Mouse (Mus musculus) testis, adult 2 months (tissue): ENCODE measurements around the gene Olfr1377. TPM values are rescaled to one million over a fixed set of nuclear protein-coding genes. Genes with fewer than 3 reads are reported as not detected.

Experiments
- H3K27ac ChIP-seq: fragments of 200-500 bp; 2 replicates; pipeline ENCODE4 v1.5.1; 2012; ENCODE audit warnings: low read depth, low read length; ENCODE audit not compliant: control insufficient read depth, insufficient read depth
- H3K27me3 ChIP-seq: fragments of 200-500 bp; 2 replicates; pipeline ENCODE4 v1.6.1; 2012; ENCODE audit warnings: mild to moderate bottlenecking, low read length, moderate library complexity; ENCODE audit not compliant: control insufficient read depth, insufficient read depth
- H3K36me3 ChIP-seq: fragments of 200-500 bp; 2 replicates; pipeline ENCODE4 v1.6.1; 2012; ENCODE audit warnings: mild to moderate bottlenecking, low read length; ENCODE audit not compliant: control insufficient read depth, insufficient read depth
- H3K4me1 ChIP-seq: fragments of 200-500 bp; 2 replicates; pipeline ENCODE4 v1.6.1; 2012; ENCODE audit warnings: low read length; ENCODE audit not compliant: control insufficient read depth, insufficient read depth
- H3K4me3 ChIP-seq: fragments of 200-500 bp; 2 replicates; pipeline ENCODE4 v1.5.1; 2012; ENCODE audit warnings: low read depth, mild to moderate bottlenecking, low read length, moderate library complexity, mixed read lengths; ENCODE audit not compliant: control insufficient read depth
- CTCF ChIP-seq: fragments of 200-500 bp; IDR thresholded peaks from 2 replicates; pipeline ENCODE4 v1.5.1; 2012; ENCODE audit warnings: low read depth, mild to moderate bottlenecking, inconsistent platforms, low read length, moderate library complexity; ENCODE audit not compliant: control insufficient read depth, insufficient read depth, insufficient replicate concordance
- POLR2A ChIP-seq: fragments of 200-500 bp; IDR thresholded peaks from 2 replicates; pipeline ENCODE4 v1.6.1; 2012; ENCODE audit warnings: low read depth, mild to moderate bottlenecking, inconsistent platforms, low read length, moderate library complexity; ENCODE audit not compliant: control insufficient read depth
- polyA plus RNA-seq: library from polyadenylated mRNA; depleted of rRNA; stranded (reverse); fragments of >200 nt; gene quantifications from 2 replicates; pipeline ENCODE4 v1.2.3, GENCODE M21; 2012

Gene Olfr1377
- polyA plus RNA-seq, 1 experiment = not detected

- peaks cover 6% of the 10 kb centered on the region for H3K4me1 ChIP-seq
- TF ChIP-seq POLR2A (no peak), CTCF (no peak)
- H3K27me3 ChIP-seq = no peaks in the 10 kb centered on the region
- no peaks in the 10 kb centered on the region for H3K36me3 ChIP-seq
- no peak within 1 kb of the TSS for H3K4me3 ChIP-seq
- no peak within 1 kb of the TSS for H3K27ac ChIP-seq
Observed at GRCm38 (mm10) chr11:50953665-50954064, 28.1 kb upstream of the Olfr1377 start, which contains the start of gene Prop1. Prop1 (minus strand) TSS chr11:50953765.

DNA sequence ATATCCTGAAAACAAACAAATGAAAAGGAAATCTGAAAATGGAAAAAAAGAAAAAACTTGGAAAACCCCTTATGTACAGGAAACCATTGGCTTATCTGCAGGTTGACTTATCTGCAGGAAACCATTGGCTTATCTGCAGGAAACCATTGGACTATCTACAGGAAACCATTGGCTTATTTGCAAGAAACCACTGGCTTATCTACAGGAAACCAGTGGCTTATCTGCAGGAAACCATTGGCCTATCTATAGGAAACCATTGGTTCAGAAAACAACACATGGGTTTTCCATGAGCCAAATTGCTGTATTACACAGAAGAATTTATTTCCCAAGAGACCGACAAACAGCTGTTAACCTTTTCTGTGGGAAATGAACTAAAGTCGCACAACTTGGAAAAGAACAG is 16.9 kb upstream of the Olfr1377 start:
- no peak overlapping the region for H3K4me3 ChIP-seq
- H3K36me3 ChIP-seq = no peaks in the 10 kb centered on the region
- 0 out of 2 replicates have a peak, but pooled peaks cover 2% of the 10 kb centered on the region for H3K4me1 ChIP-seq
- TF ChIP-seq POLR2A = no peak
- no peak for TF ChIP-seq CTCF
- no peak overlapping the region for H3K27ac ChIP-seq
- no peaks in the 10 kb centered on the region for H3K27me3 ChIP-seq

DNA sequence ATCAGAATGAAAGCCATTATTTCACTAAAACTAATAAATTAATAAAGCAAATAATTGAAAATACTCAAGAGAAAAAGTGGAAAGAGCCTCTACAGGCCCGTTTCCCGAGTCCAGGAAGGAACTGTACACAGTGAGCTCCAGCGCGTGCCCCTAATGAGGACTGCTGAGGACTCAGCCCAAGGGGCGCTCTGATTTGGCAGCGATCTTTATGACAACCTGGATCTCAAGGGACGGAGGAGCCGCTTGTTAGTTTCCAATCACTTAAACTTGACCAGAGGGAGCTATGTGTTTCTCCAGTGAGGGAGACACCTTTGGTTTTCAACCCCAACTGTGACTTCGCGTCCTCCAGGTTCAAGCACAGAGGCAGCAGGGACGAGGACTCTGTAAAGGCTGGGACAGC is 15.5 kb upstream of the Olfr1377 start, which contains the start of gene Olfr1378:
TSS of gene Olfr1378 (plus strand) at position 301 of the 400 bp plus-strand sequence.
- no peaks in the 10 kb centered on the region for H3K27me3 ChIP-seq
- no peak within 1 kb of the TSS for H3K4me3 ChIP-seq
- H3K4me1 ChIP-seq = 0 out of 2 replicates have a peak, but pooled peaks cover 2% of the 10 kb centered on the region
- no peak within 1 kb of the TSS for H3K27ac ChIP-seq
- TF ChIP-seq CTCF = no peak
- TF ChIP-seq POLR2A = no peak
- H3K36me3 ChIP-seq = no peaks in the 10 kb centered on the region

GRCm38 (mm10) chr11:50977216-50977615 is 4.6 kb upstream of the Olfr1377 start:
- TF ChIP-seq POLR2A (no peak), CTCF (peak; percentile 34; the same call in 1 of the 2 replicates)
- H3K27me3 ChIP-seq = no peaks in the 10 kb centered on the region
- no peaks in the 10 kb centered on the region for H3K36me3 ChIP-seq
- no peak overlapping the region for H3K27ac ChIP-seq
- H3K4me3 ChIP-seq = no peak overlapping the region
- H3K4me1 ChIP-seq = no peaks in the 10 kb centered on the region

DNA sequence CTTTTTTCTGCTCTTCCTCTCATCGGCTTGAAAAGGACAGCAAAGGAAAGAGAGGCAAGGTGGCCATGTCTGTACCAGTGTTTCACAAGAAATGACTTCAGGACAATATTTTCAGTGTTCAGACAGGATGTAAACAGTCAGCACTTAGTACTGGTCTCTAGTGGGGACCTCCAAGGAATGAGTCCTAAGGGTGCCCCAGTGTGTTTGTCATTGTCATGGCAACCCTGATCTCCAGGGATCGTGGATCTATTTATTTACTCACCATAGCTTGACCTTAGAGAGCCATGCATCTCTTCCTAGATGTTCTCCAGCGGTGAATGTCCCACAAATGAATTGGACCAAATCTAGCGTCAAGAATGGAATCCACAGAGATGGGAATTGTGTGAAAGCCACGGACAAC is 21.5 kb downstream of the Olfr1377 start, which contains the start of gene Olfr51:
TSS of gene Olfr51 (plus strand) at position 301 of the 400 bp plus-strand sequence.
- Histone ChIP-seq H3K27me3 (no peaks in the 10 kb centered on the region), H3K27ac (no peak within 1 kb of the TSS), H3K36me3 (no peaks in the 10 kb centered on the region), H3K4me1 (no peaks in the 10 kb centered on the region), H3K4me3 (no peak within 1 kb of the TSS)
- TF ChIP-seq CTCF (no peak), POLR2A (no peak)

DNA sequence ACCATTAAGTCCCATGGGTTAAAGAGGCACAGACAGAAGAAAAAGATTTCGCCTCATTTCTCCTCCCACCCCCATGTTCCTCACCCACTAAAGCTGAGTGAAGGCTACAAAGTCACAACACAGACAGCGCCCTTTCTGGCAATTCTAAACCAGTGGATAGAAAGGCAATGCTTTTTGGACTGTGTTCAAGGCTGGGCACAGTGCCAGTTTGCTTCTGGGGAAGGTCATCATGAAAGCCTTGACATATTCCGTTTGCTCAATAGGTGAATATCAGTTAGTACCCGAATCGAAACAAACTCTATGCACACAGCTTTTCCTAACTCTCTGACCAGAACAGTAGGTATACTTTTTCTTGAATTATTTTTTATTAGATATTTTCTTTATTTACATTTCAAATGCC is 30.1 kb downstream of the Olfr1377 start:
- no peaks in the 10 kb centered on the region for H3K4me1 ChIP-seq
- no peak for TF ChIP-seq POLR2A
- no peak for TF ChIP-seq CTCF
- no peaks in the 10 kb centered on the region for H3K27me3 ChIP-seq
- no peak overlapping the region for H3K27ac ChIP-seq
- H3K4me3 ChIP-seq = no peak overlapping the region
- H3K36me3 ChIP-seq = no peaks in the 10 kb centered on the region

DNA sequence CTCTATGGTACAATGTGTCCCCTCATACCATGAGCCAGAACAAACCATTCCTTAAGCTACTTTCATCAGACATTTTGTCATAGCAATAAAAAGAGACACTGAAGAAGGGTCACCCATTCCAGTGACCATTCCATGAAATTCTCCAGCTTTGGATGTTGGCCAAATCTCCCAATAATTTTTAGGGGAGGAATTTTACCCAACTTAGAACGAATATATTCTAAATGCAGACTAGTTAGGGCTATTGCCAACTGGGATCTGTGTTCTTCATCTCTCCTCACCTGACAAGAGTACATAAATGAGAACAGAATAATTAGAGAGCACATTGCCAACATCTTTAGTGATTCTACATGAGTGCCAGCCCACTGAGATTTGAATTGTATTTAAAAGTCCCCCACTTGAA is 32.2 kb downstream of the Olfr1377 start, which contains the start of gene Olfr54:
TSS of gene Olfr54 (plus strand) at position 301 of the 400 bp plus-strand sequence.
- no peak within 1 kb of the TSS for H3K27ac ChIP-seq
- no peaks in the 10 kb centered on the region for H3K4me1 ChIP-seq
- no peaks in the 10 kb centered on the region for H3K36me3 ChIP-seq
- TF ChIP-seq POLR2A (no peak), CTCF (no peak)
- no peak within 1 kb of the TSS for H3K4me3 ChIP-seq
- no peaks in the 10 kb centered on the region for H3K27me3 ChIP-seq
